Mouse (Mus musculus): Measurements from ENCODE around the gene Gm8113.
"Not testable (repeated sequence)": the region's sequence is repeated elsewhere in the genome, so short reads cannot be mapped to it uniquely, and the experiment has no call there.

- peak; percentile 33 for TF ChIP-seq CTCF (IDR thresholded peaks at IDR 0.05; ENCODE audit: low read depth, low read length)
- TF ChIP-seq EP300 (IDR thresholded peaks at IDR 0.05; ENCODE audit: insufficient read depth, low read depth, low read length); POLR2A (IDR thresholded peaks at IDR 0.05; ENCODE audit: insufficient read depth, low read length): not testable (repeated sequence)
Observed at GRCm38 (mm10) chr14:43932991-43933390, 7.8 kb downstream of the Gm8113 start.
